Mouse (Mus musculus) CH12.LX (cell line): Measurements from ENCODE around the gene Zbtb49.

Source experiments
- CTCF ChIP-seq, 2 experiments: IDR thresholded peaks in 1 of 2; conservative IDR thresholded peaks in 1 of 2; 2 replicates each; pipeline ENCODE4 v1.5.1; 2011 to 2012; ENCODE audit warnings: low read depth in 2 of 2, low read length in 2 of 2, improper control_type of control experiment in 1 of 2, inconsistent platforms in 1 of 2, mild to moderate bottlenecking in 1 of 2, moderate library complexity in 1 of 2
- E2F4 ChIP-seq: IDR thresholded peaks from 2 replicates; pipeline ENCODE4 v1.6.1; 2011; ENCODE audit warnings: low read depth, low read length, improper control_type of control experiment; ENCODE audit not compliant: insufficient replicate concordance
- MXI1 ChIP-seq: IDR thresholded peaks from 2 replicates; pipeline ENCODE4 v1.6.1; 2011; ENCODE audit warnings: mild to moderate bottlenecking, low read depth, low read length, improper control_type of control experiment
- NRF1 ChIP-seq: IDR thresholded peaks from 2 replicates; pipeline ENCODE4 v1.6.1; 2014; ENCODE audit warnings: low read depth, mild to moderate bottlenecking, inconsistent platforms, low read length, improper control_type of control experiment, moderate library complexity
- POLR2AphosphoS2 ChIP-seq: IDR thresholded peaks from 2 replicates; pipeline ENCODE4 v1.6.1; 2011; ENCODE audit warnings: low read depth, low read length, improper control_type of control experiment
- ZKSCAN1 ChIP-seq: IDR thresholded peaks from 2 replicates; pipeline ENCODE4 v1.6.1; 2012; ENCODE audit warnings: low read depth, inconsistent platforms, low read length, improper control_type of control experiment, borderline replicate concordance
- ZNF384 ChIP-seq: IDR thresholded peaks from 2 replicates; pipeline ENCODE4 v1.6.1; 2012; ENCODE audit warnings: low read depth, low read length, improper control_type of control experiment, inconsistent platforms

DNA sequence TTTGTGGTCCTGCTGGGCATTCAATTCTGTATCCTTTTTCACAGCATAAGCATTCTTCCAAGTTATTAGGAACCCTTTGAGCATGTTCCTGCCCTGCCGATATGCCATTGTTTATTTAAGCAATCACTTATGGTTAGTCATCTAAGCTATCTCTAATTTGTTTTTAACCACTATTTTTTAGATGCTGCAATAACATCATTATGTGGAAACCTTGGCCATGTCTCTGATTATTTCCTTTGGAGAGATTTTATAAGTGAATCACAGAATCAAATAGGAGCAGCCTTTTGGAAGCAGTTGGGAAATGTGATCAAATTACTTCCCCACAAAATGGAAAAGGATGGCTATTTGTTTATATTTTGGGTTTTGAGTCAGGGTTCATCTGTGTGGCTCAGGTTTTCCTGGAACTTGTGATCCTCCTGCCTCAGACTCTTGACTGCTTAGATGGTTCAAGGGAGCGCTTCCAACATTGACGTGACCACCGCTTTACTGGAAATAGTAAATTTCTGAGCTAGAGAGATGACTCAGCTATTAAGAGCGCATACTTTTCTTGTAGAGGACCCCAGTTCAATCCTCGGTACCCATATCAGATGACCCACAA is 35.5 kb downstream of the Zbtb49 start:
- no peak for TF ChIP-seq ZKSCAN1
- no peak for TF ChIP-seq CTCF (conservative IDR thresholded peaks at IDR 0.05 in 1 of 2, IDR thresholded peaks at IDR 0.05 in 1 of 2; ENCODE audit: low read depth in 2 of 2, low read length in 2 of 2)
- no peak for TF ChIP-seq ZNF384
- TF ChIP-seq POLR2AphosphoS2, result no peak
- no peak for TF ChIP-seq MXI1
- no peak for TF ChIP-seq NRF1
- TF ChIP-seq E2F4, result no peak
